Mouse (Mus musculus) testis, adult 2 months (tissue): ENCODE measurements around the gene Tob1.

Experiments
- CTCF ChIP-seq: fragments of 200-500 bp; IDR thresholded peaks from 2 replicates; pipeline ENCODE4 v1.5.1; 2012; ENCODE audit warnings: low read depth, mild to moderate bottlenecking, inconsistent platforms, low read length, moderate library complexity; ENCODE audit not compliant: control insufficient read depth, insufficient read depth, insufficient replicate concordance
- POLR2A ChIP-seq: fragments of 200-500 bp; IDR thresholded peaks from 2 replicates; pipeline ENCODE4 v1.6.1; 2012; ENCODE audit warnings: low read depth, mild to moderate bottlenecking, inconsistent platforms, low read length, moderate library complexity; ENCODE audit not compliant: control insufficient read depth

GRCm38 (mm10) chr11:94225985-94226384, 14.7 kb downstream of the Tob1 start:
- TF ChIP-seq CTCF (no peak), POLR2A (no peak)
